Mouse (Mus musculus) limb, embryonic 13.5 days (tissue): ENCODE results near the gene Foxp3. TPM values are rescaled to one million over a fixed set of nuclear protein-coding genes. Genes with fewer than 3 reads are reported as not detected.

Experiments
- ATAC-seq: fragments of 200-750 bp; cut with Nextera tagmentation; 2 replicates; pipeline ENCODE4 v1.8.0; 2017; ENCODE audit warnings: low read depth, moderate number of reproducible peaks, moderate TSS enrichment; ENCODE audit not compliant: low FRiP score
- H3K27ac ChIP-seq: fragments of 300-500 bp; sonication (generic); 2 replicates; pipeline ENCODE4 v1.5.1; 2015; ENCODE audit warnings: inconsistent platforms, mild to moderate bottlenecking, moderate library complexity
- H3K27me3 ChIP-seq: fragments of 300-500 bp; sonication (generic); 2 replicates; pipeline ENCODE4 v1.6.1; 2015; ENCODE audit warnings: mild to moderate bottlenecking, inconsistent platforms
- H3K36me3 ChIP-seq: fragments of 300-500 bp; sonication (generic); 2 replicates; pipeline ENCODE4 v1.6.1; 2015; ENCODE audit warnings: inconsistent platforms, mild to moderate bottlenecking, moderate library complexity
- H3K4me1 ChIP-seq: fragments of 300-500 bp; sonication (generic); 2 replicates; pipeline ENCODE4 v1.6.1; 2015; ENCODE audit warnings: inconsistent platforms
- H3K4me2 ChIP-seq: fragments of 300-500 bp; sonication (generic); replicated peaks from 2 replicates; pipeline ENCODE4 v1.6.1; 2015; ENCODE audit warnings: inconsistent platforms, mild to moderate bottlenecking, moderate library complexity
- H3K4me3 ChIP-seq: fragments of 300-500 bp; sonication (generic); 2 replicates; pipeline ENCODE4 v1.5.1; 2015; ENCODE audit warnings: moderate library complexity, mild to moderate bottlenecking, inconsistent platforms
- H3K9ac ChIP-seq: fragments of 300-500 bp; sonication (generic); 2 replicates; pipeline ENCODE4 v1.6.1; 2015; ENCODE audit warnings: mild to moderate bottlenecking, inconsistent platforms
- H3K9me3 ChIP-seq: fragments of 300-500 bp; sonication (generic); 2 replicates; pipeline ENCODE4 v1.6.1; 2016; ENCODE audit warnings: inconsistent platforms
- WGBS: fragments of 180-500 bp; shearing (Covaris S2); methylation state at CpG from one replicate; pipeline ENCODE4 v1.1.7; 2015; 5-methylcytosine and 5-hydroxymethylcytosine counted together
- polyA plus RNA-seq: library from polyadenylated mRNA; unstranded; fragments of >200 nt; fragmentation: Nextera tagmentation; extraction: Ambion mirVana; gene quantifications from 2 replicates; pipeline ENCODE4 v1.2.1, GENCODE M21; 2015

Foxp3 gene
- polyA plus RNA-seq, 1 experiment from 2014 or later: 0.09 TPM

DNA sequence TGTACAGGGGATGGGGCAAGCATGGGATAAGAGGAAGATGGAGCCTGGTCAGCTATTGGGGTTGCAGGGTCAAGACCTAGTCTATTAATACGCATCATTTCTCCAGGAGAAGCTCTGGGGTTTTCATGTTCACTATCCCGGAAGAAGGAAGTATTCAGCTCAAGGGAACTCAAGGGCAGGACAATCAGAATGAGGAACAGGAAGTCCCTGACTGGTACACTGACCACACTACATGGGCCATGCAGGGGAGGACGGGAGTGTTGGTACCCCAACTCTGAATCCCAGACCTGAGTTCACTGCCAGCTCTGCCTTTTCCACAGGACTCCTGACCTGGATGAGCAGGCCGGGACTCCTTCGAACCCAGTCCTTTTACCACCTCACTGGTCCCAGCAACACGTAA, 59.1 kb downstream of the Foxp3 start:
- WGBS: 94% methylated on average over 6 of the region's 6 CpGs
- no peak for ATAC-seq
- Histone ChIP-seq H3K9me3 (no peaks in the 10 kb centered on the region), H3K27me3 (no peaks in the 10 kb centered on the region), H3K27ac (no peak overlapping the region), H3K9ac (no peak overlapping the region), H3K4me1 (no peaks in the 10 kb centered on the region), H3K4me2 (no peak overlapping the region), H3K4me3 (no peak overlapping the region), H3K36me3 (no peaks in the 10 kb centered on the region)

DNA sequence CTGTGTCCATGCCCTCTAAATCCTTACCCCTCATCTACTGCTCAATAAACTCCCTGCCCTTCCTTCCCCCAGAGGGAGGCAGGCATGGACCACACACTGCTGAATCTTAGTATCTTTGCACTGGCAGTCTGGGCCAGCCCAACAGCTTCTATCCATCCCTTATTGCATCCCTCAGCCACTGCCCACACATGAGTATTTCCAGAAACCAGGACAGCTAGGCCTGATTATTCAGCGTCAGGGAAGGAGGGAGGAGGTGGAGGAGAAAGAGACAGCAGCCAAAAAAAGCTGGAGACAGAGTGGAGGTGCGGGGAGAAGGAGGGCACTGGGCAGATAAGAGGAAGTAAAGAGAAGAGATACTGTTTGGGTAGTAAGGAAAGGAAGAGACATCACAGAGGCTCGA, 61.7 kb downstream of the Foxp3 start:
- no peak for ATAC-seq

DNA sequence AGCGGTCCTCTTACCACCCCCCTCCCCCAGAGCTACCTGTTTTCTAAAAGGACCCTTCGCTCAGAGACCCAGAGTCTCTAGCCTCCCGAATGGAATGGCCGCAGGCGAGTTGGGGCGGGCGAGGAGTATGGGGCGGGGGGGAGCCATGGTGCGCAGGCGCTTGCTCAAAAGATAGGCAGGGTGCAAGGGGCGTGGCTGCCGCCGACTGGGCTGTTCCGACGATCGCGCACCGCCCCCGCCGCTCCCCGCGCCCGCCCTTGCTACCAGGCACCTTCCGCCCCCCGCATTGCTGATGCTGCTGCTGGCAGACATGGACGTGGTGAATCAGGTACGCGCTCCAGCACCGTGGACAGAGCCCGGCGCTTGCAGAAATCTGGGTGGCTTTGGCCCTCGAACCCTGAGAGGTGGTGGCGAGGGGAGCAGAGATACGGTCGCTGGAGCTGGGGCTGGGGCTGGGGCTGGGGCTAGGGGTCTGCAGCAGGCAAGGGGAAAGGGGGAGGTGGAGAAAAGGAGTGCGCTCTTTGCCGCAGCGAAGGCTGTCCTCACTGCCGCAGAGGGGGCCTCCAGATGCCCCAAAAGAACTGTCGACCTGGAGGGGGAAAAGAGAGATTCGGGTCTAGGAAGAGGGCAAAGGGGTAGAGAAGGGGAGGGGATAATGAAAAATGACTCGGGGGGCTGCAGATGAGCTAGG, 65.1 kb downstream of the Foxp3 start, which contains the start of gene Syp:
Gene Syp, plus strand, starts transcription at position 71 of the 691 bp plus-strand sequence.
- peak within 1 kb of the TSS; percentile 23 for H3K4me3 ChIP-seq
- no peak within 1 kb of the TSS for H3K27ac ChIP-seq
- peak; percentile 81 for ATAC-seq
- H3K4me1 ChIP-seq: no peaks in the 10 kb centered on the region
- H3K36me3 ChIP-seq: no peaks in the 10 kb centered on the region
- no peak within 1 kb of the TSS for H3K9ac ChIP-seq
- peaks cover 22% of the 10 kb centered on the region for H3K27me3 ChIP-seq
- H3K9me3 ChIP-seq: no peaks in the 10 kb centered on the region
- peak within 1 kb of the TSS; percentile 55 for H3K4me2 ChIP-seq
- WGBS: 8% methylated on average over 29 of the region's 42 CpGs

More for the DNA sequence above, 61.7 kb downstream of the Foxp3 start:
- 62% methylated on average over 3 of the region's 3 CpGs for WGBS
- Histone ChIP-seq H3K4me2 (no peak overlapping the region), H3K4me1 (no peaks in the 10 kb centered on the region), H3K27me3 (peaks cover 14% of the 10 kb centered on the region), H3K4me3 (no peak overlapping the region), H3K9ac (no peak overlapping the region), H3K36me3 (no peaks in the 10 kb centered on the region), H3K27ac (no peak overlapping the region), H3K9me3 (no peaks in the 10 kb centered on the region)

DNA sequence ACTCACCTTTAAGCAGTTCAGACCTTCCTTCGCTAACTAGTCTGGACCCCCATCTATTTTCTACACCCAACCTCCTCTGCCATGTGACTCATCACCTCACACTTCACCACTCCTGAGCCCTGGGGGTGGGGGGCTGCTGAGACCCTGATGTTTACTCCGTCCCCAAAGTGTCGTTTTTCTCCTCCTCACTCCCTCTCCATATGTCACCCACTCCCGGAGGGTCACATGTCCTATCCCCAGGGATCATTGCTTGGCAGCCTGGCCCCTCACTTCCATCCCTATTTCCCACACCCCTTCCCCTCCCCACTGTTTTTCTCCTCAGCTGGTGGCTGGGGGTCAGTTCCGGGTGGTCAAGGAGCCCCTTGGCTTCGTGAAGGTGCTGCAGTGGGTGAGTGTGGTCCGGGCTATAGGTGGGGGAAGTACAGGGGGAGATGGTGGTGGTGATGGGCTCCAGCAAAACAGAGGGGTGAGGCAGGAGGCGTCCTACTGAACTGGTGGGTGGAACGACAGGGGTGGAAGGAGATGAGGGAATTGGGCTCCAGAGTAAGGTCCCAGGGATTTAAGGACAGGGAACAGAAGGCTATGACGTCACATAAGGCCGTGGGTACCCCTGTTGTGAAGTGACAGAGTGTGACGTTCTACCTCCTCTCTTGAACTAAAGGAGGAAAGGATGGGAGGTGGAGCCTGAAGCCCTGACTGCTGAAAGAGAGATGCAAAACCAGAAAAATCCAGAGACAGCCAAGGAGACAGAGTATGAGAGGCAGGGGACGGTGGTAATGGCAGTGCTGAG, 66.3 kb downstream of the Foxp3 start:
- no peaks in the 10 kb centered on the region for H3K36me3 ChIP-seq
- no peaks in the 10 kb centered on the region for H3K9me3 ChIP-seq
- no peak overlapping the region for H3K4me3 ChIP-seq
- 21% methylated on average over 13 of the region's 13 CpGs for WGBS
- H3K27ac ChIP-seq: no peak overlapping the region
- no peak overlapping the region for H3K4me2 ChIP-seq
- H3K27me3 ChIP-seq: peaks cover 22% of the 10 kb centered on the region
- H3K4me1 ChIP-seq: no peaks in the 10 kb centered on the region
- H3K9ac ChIP-seq: no peak overlapping the region
- ATAC-seq: no peak

DNA sequence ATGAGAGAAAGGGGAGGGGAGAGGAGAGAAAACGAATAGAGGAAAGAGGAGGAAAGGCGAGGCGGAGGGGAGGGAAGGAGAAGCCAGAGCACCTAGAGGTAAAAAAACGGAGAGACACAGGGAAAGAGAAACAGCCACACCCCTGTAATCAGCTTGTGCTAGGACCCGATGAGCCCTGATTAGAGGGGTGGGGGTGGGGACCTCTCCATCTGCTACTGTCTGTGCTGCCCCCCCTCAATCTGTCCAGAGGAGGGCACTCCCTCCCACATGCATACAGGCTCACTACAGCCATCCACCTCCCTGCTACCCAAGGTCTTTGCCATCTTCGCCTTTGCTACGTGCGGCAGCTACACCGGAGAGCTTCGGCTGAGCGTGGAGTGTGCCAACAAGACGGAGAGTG, 67.3 kb downstream of the Foxp3 start:
- Histone ChIP-seq H3K27ac (no peak overlapping the region), H3K4me2 (no peak overlapping the region), H3K27me3 (peaks cover 22% of the 10 kb centered on the region), H3K9me3 (no peaks in the 10 kb centered on the region), H3K9ac (no peak overlapping the region), H3K4me1 (no peaks in the 10 kb centered on the region), H3K36me3 (no peaks in the 10 kb centered on the region), H3K4me3 (no peak overlapping the region)
- ATAC-seq: no peak
- WGBS: 27% methylated on average over 12 of the region's 12 CpGs

Other genes with a start within 250 kb of the Foxp3 start
- 0.99 and 1.0 TPM in 2 replicates for gene Usp27x, start 197.8 kb upstream of the Foxp3 start, polyA plus RNA-seq
- 1.6 and 2.3 TPM in 2 replicates for gene Ppp1r3f, start 639 bp downstream of the Foxp3 start, polyA plus RNA-seq
- gene Ccdc22, start 31.9 kb downstream of the Foxp3 start, polyA plus RNA-seq: 27.9 and 29.6 TPM in 2 replicates
- 0.04 TPM in 1 of 2 replicates, not detected in the other for gene Cacna1f, start 33.4 kb downstream of the Foxp3 start, polyA plus RNA-seq
- gene Syp, start 64.8 kb downstream of the Foxp3 start, polyA plus RNA-seq: 0.93 and 1.4 TPM in 2 replicates
- gene Prickle3, start 83.6 kb downstream of the Foxp3 start, polyA plus RNA-seq: 9.6 and 10.0 TPM in 2 replicates
- gene Plp2, start 97.7 kb downstream of the Foxp3 start, polyA plus RNA-seq: 108 and 114 TPM in 2 replicates
- gene Magix, start 107.6 kb downstream of the Foxp3 start, polyA plus RNA-seq: 0.22 and 0.40 TPM in 2 replicates
- 40.8 and 42.6 TPM in 2 replicates for gene Gpkow, start 123.5 kb downstream of the Foxp3 start, polyA plus RNA-seq
- 32.0 and 36.1 TPM in 2 replicates for gene Wdr45, start 140.7 kb downstream of the Foxp3 start, polyA plus RNA-seq
- gene Gm45208, start 148.6 kb downstream of the Foxp3 start, polyA plus RNA-seq: 0.48 and 0.78 TPM in 2 replicates
- gene Praf2, start 154.8 kb downstream of the Foxp3 start, polyA plus RNA-seq: 84.1 and 85.0 TPM in 2 replicates
- 17.5 and 22.1 TPM in 2 replicates for gene Ccdc120, start 177.3 kb downstream of the Foxp3 start, polyA plus RNA-seq
- 26.4 and 27.6 TPM in 2 replicates for gene Tfe3, start 188.9 kb downstream of the Foxp3 start, polyA plus RNA-seq
- 42.0 and 47.3 TPM in 2 replicates for gene Gripap1, start 216.1 kb downstream of the Foxp3 start, polyA plus RNA-seq
- gene Kcnd1, start 248.6 kb downstream of the Foxp3 start, polyA plus RNA-seq: 0.94 and 1.7 TPM in 2 replicates